Mouse (Mus musculus) liver, embryonic 14.5 days (tissue): Measurements from ENCODE around the gene Sez6l. TPM values are rescaled to one million over a fixed set of nuclear protein-coding genes. Genes with fewer than 3 reads are reported as not detected.
"Not testable (repeated sequence)": the region's sequence is repeated elsewhere in the genome, so short reads cannot be mapped to it uniquely, and the experiment has no call there.

ENCODE experiments used
- ATAC-seq: fragments of 200-750 bp; cut with Nextera tagmentation; 2 replicates; pipeline ENCODE4 v1.8.0; 2017; ENCODE audit warnings: moderate number of reproducible peaks, mild to moderate bottlenecking, moderate library complexity; ENCODE audit not compliant: insufficient read depth
- DNase-seq, 3 experiments: peaks; one replicate each; pipeline ENCODE4 v3.0.0-alpha.2; 2012 to 2013; ENCODE audit warnings: low read depth in 3 of 3, low spot score in 3 of 3
- H3K27ac ChIP-seq: fragments of 300-500 bp; sonication (generic); 2 replicates; pipeline ENCODE4 v1.5.1; 2014; ENCODE audit warnings: moderate library complexity, mild to moderate bottlenecking, control low read depth, inconsistent platforms
- H3K27me3 ChIP-seq: fragments of 300-500 bp; sonication (generic); 2 replicates; pipeline ENCODE4 v1.6.1; 2014; ENCODE audit warnings: mild to moderate bottlenecking, low read length, moderate library complexity; ENCODE audit not compliant: control insufficient read depth, insufficient read depth
- H3K36me3 ChIP-seq: fragments of 300-500 bp; sonication (generic); replicated peaks from 2 replicates; pipeline ENCODE4 v1.6.1; 2014; ENCODE audit warnings: low read depth; ENCODE audit not compliant: control insufficient read depth, insufficient read depth
- H3K4me1 ChIP-seq, 2 experiments: fragments of 200-500 bp in 1 of 2; fragments of 300-500 bp in 1 of 2; sonication (generic) in 1 of 2; replicated peaks; 2 replicates each; pipeline ENCODE4 v1.6.1; 2012 to 2014; ENCODE audit warnings: antibody characterized with exemption in 1 of 2, inconsistent platforms in 1 of 2, low read length in 1 of 2; ENCODE audit not compliant: control insufficient read depth in 2 of 2, insufficient read depth in 2 of 2
- H3K4me2 ChIP-seq: fragments of 300-500 bp; sonication (generic); 2 replicates; pipeline ENCODE4 v1.6.1; 2014; ENCODE audit warnings: low read depth, mild to moderate bottlenecking, control low read depth, moderate library complexity
- H3K4me3 ChIP-seq, 2 experiments: fragments of 200-500 bp in 1 of 2; fragments of 300-500 bp in 1 of 2; sonication (generic) in 1 of 2; 2 replicates each; pipeline ENCODE4 v1.5.1; 2012 to 2014; ENCODE audit warnings: low read depth in 2 of 2, low read length in 2 of 2, mild to moderate bottlenecking in 2 of 2, control low read depth in 1 of 2, inconsistent platforms in 1 of 2, moderate library complexity in 1 of 2; ENCODE audit not compliant: insufficient read depth in 1 of 2
- H3K9ac ChIP-seq: fragments of 300-500 bp; sonication (generic); replicated peaks from 2 replicates; pipeline ENCODE4 v1.6.1; 2014; ENCODE audit warnings: mild to moderate bottlenecking, control low read depth, moderate library complexity
- H3K9me3 ChIP-seq: fragments of 300-500 bp; sonication (generic); 2 replicates; pipeline ENCODE4 v1.6.1; 2016; ENCODE audit warnings: low read length, mixed read lengths; ENCODE audit not compliant: control insufficient read depth
- CTCF ChIP-seq: IDR thresholded peaks from 2 replicates; pipeline ENCODE4 v1.5.1; 2016; ENCODE audit warnings: antibody characterized with exemption, low read depth, control low read depth
- EP300 ChIP-seq: IDR thresholded peaks from 2 replicates; pipeline ENCODE4 v1.6.1; 2016; ENCODE audit warnings: antibody characterized with exemption, low read depth
- WGBS: fragments of 180-500 bp; shearing (Covaris S2); extraction: QIAGEN DNeasy Blood & Tissue Kit; methylation state at CpG from one replicate; pipeline ENCODE4 v1.1.7; 2014; ENCODE audit not compliant: insufficient replicate concordance; 5-methylcytosine and 5-hydroxymethylcytosine counted together
- polyA plus RNA-seq, 2 experiments: library from polyadenylated mRNA; depleted of rRNA in 1 of 2; stranded (reverse) in 1 of 2; unstranded in 1 of 2; fragments of >200 nt; fragmentation: Nextera tagmentation in 1 of 2; extraction: Ambion mirVana in 1 of 2; gene quantifications; 2 replicates each; pipeline versions ENCODE4 v1.2.1 to v1.2.3; 2012 to 2014

Gene Sez6l
- polyA plus RNA-seq, 2 experiments = 0.03 TPM; not detected in 1

- Histone ChIP-seq H3K4me1 (no peaks in the 10 kb centered on the region), H3K36me3 (no peaks in the 10 kb centered on the region), H3K4me3 (no peak overlapping the region), H3K27ac (no peak overlapping the region), H3K9ac (no peak overlapping the region), H3K27me3 (peaks cover 3% of the 10 kb centered on the region; the same call in 1 of the 2 replicates), H3K4me2 (no peak overlapping the region), H3K9me3 (no peaks in the 10 kb centered on the region)
- DNase-seq = peak in 1 of 3 experiments; percentile 13
- 27% methylated on average over 2 of the region's 2 CpGs for WGBS
- TF ChIP-seq EP300 (no peak), CTCF (peak; percentile 89)
- ATAC-seq = no peak
Observed at GRCm38 (mm10) chr5:112427283-112427682, 149.7 kb downstream of the Sez6l start.

- 40% methylated on average over 7 of the region's 7 CpGs for WGBS
- Histone ChIP-seq H3K27ac (no peak overlapping the region), H3K4me2 (no peak overlapping the region), H3K27me3 (peaks cover 3% of the 10 kb centered on the region; the same call in 1 of the 2 replicates), H3K4me3 (no peak overlapping the region), H3K4me1 (no peaks in the 10 kb centered on the region), H3K9ac (no peak overlapping the region), H3K9me3 (no peaks in the 10 kb centered on the region), H3K36me3 (no peaks in the 10 kb centered on the region)
- TF ChIP-seq EP300 = no peak
- TF ChIP-seq CTCF = no peak
- DNase-seq (no peak), ATAC-seq (no peak)
Observed at GRCm38 (mm10) chr5:112426635-112427034, 150.3 kb downstream of the Sez6l start.

GRCm38 (mm10) chr5:112419535-112419934, 157.4 kb downstream of the Sez6l start:
- H3K9ac ChIP-seq = no peak overlapping the region

GRCm38 (mm10) chr5:112418023-112418422, 159.0 kb downstream of the Sez6l start:
- WGBS = 42% methylated on average over 4 of the region's 4 CpGs
- no peaks in the 10 kb centered on the region for H3K27me3 ChIP-seq
- no peak overlapping the region for H3K27ac ChIP-seq
- H3K9me3 ChIP-seq = no peaks in the 10 kb centered on the region
- H3K36me3 ChIP-seq = no peaks in the 10 kb centered on the region
- no peaks in the 10 kb centered on the region for H3K4me1 ChIP-seq
- H3K4me2 ChIP-seq = no peak overlapping the region
- no peak overlapping the region for H3K4me3 ChIP-seq
- ATAC-seq (no peak), DNase-seq (no peak)
- no peak overlapping the region for H3K9ac ChIP-seq
- TF ChIP-seq CTCF (no peak), EP300 (no peak)

More at GRCm38 (mm10) chr5:112419535-112419934, 157.4 kb downstream of the Sez6l start:
- Histone ChIP-seq H3K9me3 (no peaks in the 10 kb centered on the region), H3K36me3 (no peaks in the 10 kb centered on the region), H3K4me2 (no peak overlapping the region), H3K4me1 (no peaks in the 10 kb centered on the region), H3K4me3 (no peak overlapping the region), H3K27me3 (no peaks in the 10 kb centered on the region), H3K27ac (no peak overlapping the region)
- no peak for DNase-seq
- no peak for ATAC-seq
- 28% methylated on average over 12 of the region's 12 CpGs for WGBS
- no peak for TF ChIP-seq EP300
- TF ChIP-seq CTCF = no peak

- Histone ChIP-seq H3K4me1 (no peaks in the 10 kb centered on the region), H3K27ac (no peak overlapping the region), H3K9ac (no peak overlapping the region), H3K36me3 (no peaks in the 10 kb centered on the region), H3K9me3 (no peaks in the 10 kb centered on the region), H3K27me3 (peaks cover 4% of the 10 kb centered on the region), H3K4me2 (no peak overlapping the region), H3K4me3 (no peak overlapping the region)
- TF ChIP-seq EP300 (no peak), CTCF (no peak)
- WGBS = 61% methylated on average over 5 of the region's 5 CpGs
- DNase-seq = no peak
- ATAC-seq = no peak
Observed at GRCm38 (mm10) chr5:112416673-112417072, 160.3 kb downstream of the Sez6l start.

- ATAC-seq, H3K36me3 ChIP-seq, H3K9me3 ChIP-seq, H3K4me3 ChIP-seq, H3K4me1 ChIP-seq, H3K9ac ChIP-seq, H3K27ac ChIP-seq, DNase-seq, H3K4me2 ChIP-seq, H3K27me3 ChIP-seq: not testable (repeated sequence)
- 57% methylated on average over 4 of the region's 4 CpGs for WGBS
Observed at GRCm38 (mm10) chr5:112412781-112413180, 164.2 kb downstream of the Sez6l start.
